Mouse (Mus musculus): ENCODE measurements at regions not wholly inside any gene's neighbourhood (a gene's known extent, or its start where the extent isn't known, plus 50 kb on each side); places are given as distances from the start of the nearest gene placed in this dataset.

GRCm38 (mm10) chr11:19246390-19247114 is 227.8 kb upstream of the Meis1 start:
- TF ChIP-seq MEF2A (IDR thresholded peaks at IDR 0.05; ENCODE audit: borderline replicate concordance, low read depth, low read length) (peak; percentile 64; the same call in 1 of the 2 replicates), ZMIZ1 (IDR thresholded peaks at IDR 0.05; ENCODE audit: low read depth, low read length) (no peak), CHD2 (IDR thresholded peaks at IDR 0.05; ENCODE audit: low read length) (no peak; the same call in none of the 2 replicates), TBP (conservative IDR thresholded peaks at IDR 0.05; ENCODE audit: low read depth, low read length) (peak; percentile 52; the same call in 1 of the 2 replicates)
- dilution Hi-C loops (cut with MboI; ENCODE audit: extremely low pct_ligation_motif_present, extremely low pct_unique_long_range_greater_than_20kb, low sequenced_read_pairs) (no loop called here), in situ Hi-C loops (cut with MboI; ENCODE audit: low pct_ligation_motif_present, low pct_unique_long_range_greater_than_20kb, low sequenced_read_pairs) (no loop called here)

GRCm38 (mm10) chr11:19253605-19254004 is 234.8 kb upstream of the Meis1 start:
- peak; percentile 35 for DNase-seq (ENCODE audit: extremely low read depth)
- Histone ChIP-seq H3K79me2 (replicated peaks; ENCODE audit: control insufficient read depth, extremely low read depth, insufficient read depth, poor library complexity, severe bottlenecking) (no peaks in the 10 kb centered on the region), H3K9ac (ENCODE audit: insufficient read depth, low read depth) (peak overlapping the region; percentile 32; the same call in 1 of the 2 replicates), H3K9me3 (replicated peaks; ENCODE audit: low read length) (no peaks in the 10 kb centered on the region), H3K27me3 (replicated peaks) (no peaks in the 10 kb centered on the region), H3K36me3 (replicated peaks in 1 of 2; ENCODE audit: control insufficient read depth in 1 of 2, insufficient read depth in 1 of 2, low read length in 1 of 2) (no peaks in the 10 kb centered on the region), H3K27ac (ENCODE audit: insufficient read depth, low read depth) (no peak overlapping the region), H3K4me3 (replicated peaks in 1 of 3; ENCODE audit: low read depth in 2 of 3, low read length in 2 of 3, poor library complexity in 1 of 3) (no peak overlapping the region), H3K4me1 (ENCODE audit: control insufficient read depth in 1 of 2, insufficient read depth in 2 of 2) (peaks cover 7 to 11% of the 10 kb centered on the region in 2 experiments), H3K4me2 (ENCODE audit: insufficient read depth, low read depth, poor library complexity, severe bottlenecking) (peak overlapping the region; percentile 22; the same call in 1 of the 2 replicates)
- dilution Hi-C loops (cut with MboI; ENCODE audit: extremely low pct_ligation_motif_present, extremely low pct_unique_long_range_greater_than_20kb, low sequenced_read_pairs), result no loop called here
- in situ Hi-C loops (cut with MboI; ENCODE audit: low pct_ligation_motif_present, low pct_unique_long_range_greater_than_20kb, low sequenced_read_pairs), result loop anchor here (5.0 kb wide), 1 partner anchor 84 kb away; no protein-coding TSS in a partner anchor
- TF ChIP-seq SIN3A (IDR thresholded peaks at IDR 0.05; ENCODE audit: low read length) (no peak), GABPA (IDR thresholded peaks at IDR 0.05; ENCODE audit: insufficient replicate concordance, low read depth, low read length) (no peak), ZKSCAN1 (IDR thresholded peaks at IDR 0.05; ENCODE audit: borderline replicate concordance, low read depth, low read length) (no peak), MYC (IDR thresholded peaks at IDR 0.05; ENCODE audit: low read depth, low read length) (no peak), E2F4 (IDR thresholded peaks at IDR 0.05; ENCODE audit: insufficient replicate concordance, low read depth, low read length) (0 out of 2 replicates have a peak, but pooled peaks have one; percentile 48), TCF12 (IDR thresholded peaks at IDR 0.05; ENCODE audit: low read depth, low read length) (no peak), KAT2A (IDR thresholded peaks at IDR 0.05; ENCODE audit: insufficient replicate concordance, low read length) (no peak), MAFK (IDR thresholded peaks at IDR 0.05; ENCODE audit: insufficient replicate concordance, low read length) (no peak; the same call in 1 of the 2 replicates), SMC3 (IDR thresholded peaks at IDR 0.05; ENCODE audit: low read depth, low read length) (peak; percentile 23), HCFC1 (IDR thresholded peaks at IDR 0.05; ENCODE audit: low read depth, low read length) (no peak), POLR2A (IDR thresholded peaks at IDR 0.05; ENCODE audit: low read depth, low read length) (no peak), TBP (conservative IDR thresholded peaks at IDR 0.05; ENCODE audit: low read depth, low read length) (no peak), PAX5 (IDR thresholded peaks at IDR 0.05; ENCODE audit: low read length) (no peak), USF1 (IDR thresholded peaks at IDR 0.05; ENCODE audit: low read depth, low read length) (no peak), MAX (IDR thresholded peaks at IDR 0.05; ENCODE audit: low read length) (0 out of 2 replicates have a peak, but pooled peaks have one; percentile 14), NRF1 (IDR thresholded peaks at IDR 0.05; ENCODE audit: low read depth, low read length) (no peak), JUND (conservative IDR thresholded peaks at IDR 0.05; ENCODE audit: low read depth, low read length) (no peak), USF2 (conservative IDR thresholded peaks at IDR 0.05; ENCODE audit: low read depth, low read length) (no peak), MAZ (IDR thresholded peaks at IDR 0.05; ENCODE audit: low read depth, low read length) (no peak), ZMIZ1 (IDR thresholded peaks at IDR 0.05; ENCODE audit: low read depth, low read length) (0 out of 2 replicates have a peak, but pooled peaks have one; percentile 18), JUN (IDR thresholded peaks at IDR 0.05; ENCODE audit: insufficient read depth, low read depth, low read length) (no peak), EP300 (IDR thresholded peaks at IDR 0.05; ENCODE audit: low read length) (peak; percentile 69; the same call in 1 of the 2 replicates), ZC3H11A (IDR thresholded peaks at IDR 0.05; ENCODE audit: low read depth, low read length) (no peak), CHD2 (IDR thresholded peaks at IDR 0.05; ENCODE audit: low read length) (no peak), MXI1 (IDR thresholded peaks at IDR 0.05; ENCODE audit: low read depth, low read length) (no peak), MEF2A (IDR thresholded peaks at IDR 0.05; ENCODE audit: borderline replicate concordance, low read depth, low read length) (0 out of 2 replicates have a peak, but pooled peaks have one; percentile 37), ETS1 (conservative IDR thresholded peaks at IDR 0.05; ENCODE audit: low read depth, low read length) (0 out of 2 replicates have a peak, but pooled peaks have one; percentile 18), POLR2AphosphoS2 (IDR thresholded peaks at IDR 0.05; ENCODE audit: low read depth, low read length) (no peak), BHLHE40 (IDR thresholded peaks at IDR 0.05; ENCODE audit: low read depth, low read length) (peak; percentile 31; the same call in 1 of the 2 replicates), RCOR1 (conservative IDR thresholded peaks at IDR 0.05; ENCODE audit: low read depth, low read length) (no peak)

More at GRCm38 (mm10) chr11:19246390-19247114, 227.8 kb upstream of the Meis1 start:
- H3K36me3 ChIP-seq (replicated peaks in 1 of 2; ENCODE audit: control insufficient read depth in 1 of 2, insufficient read depth in 1 of 2, low read length in 1 of 2), result no peaks in the 10 kb centered on the region
- no peaks in the 10 kb centered on the region for H3K79me2 ChIP-seq (replicated peaks; ENCODE audit: control insufficient read depth, extremely low read depth, insufficient read depth, poor library complexity, severe bottlenecking)
- DNase-seq (ENCODE audit: extremely low read depth), result peak; percentile 71
- H3K4me2 ChIP-seq (ENCODE audit: insufficient read depth, low read depth, poor library complexity, severe bottlenecking), result peak overlapping the region; percentile 46
- H3K27ac ChIP-seq (ENCODE audit: insufficient read depth, low read depth), result peak overlapping the region; percentile 5; the same call in 1 of the 2 replicates
- peaks cover 15 to 27% of the 10 kb centered on the region in 2 experiments for H3K4me1 ChIP-seq (ENCODE audit: control insufficient read depth in 1 of 2, insufficient read depth in 2 of 2)
- H3K27me3 ChIP-seq (replicated peaks), result no peaks in the 10 kb centered on the region
- no peaks in the 10 kb centered on the region for H3K9me3 ChIP-seq (replicated peaks; ENCODE audit: low read length)
- peak overlapping the region; percentile 34; the same call in 1 of the 2 replicates for H3K9ac ChIP-seq (ENCODE audit: insufficient read depth, low read depth)
- no peak overlapping the region for H3K4me3 ChIP-seq (replicated peaks in 1 of 3; ENCODE audit: low read depth in 2 of 3, low read length in 2 of 3, poor library complexity in 1 of 3)
